Mouse (Mus musculus): ENCODE results near the gene Tmem156. TPM values are rescaled to one million over a fixed set of nuclear protein-coding genes. Genes with fewer than 3 reads are reported as not detected.
"Not testable (repeated sequence)": the region's sequence is repeated elsewhere in the genome, so short reads cannot be mapped to it uniquely, and the experiment has no call there.

The Tmem156 gene
- polyA plus RNA-seq, 1 experiment from 2014 or later = not detected

DNA sequence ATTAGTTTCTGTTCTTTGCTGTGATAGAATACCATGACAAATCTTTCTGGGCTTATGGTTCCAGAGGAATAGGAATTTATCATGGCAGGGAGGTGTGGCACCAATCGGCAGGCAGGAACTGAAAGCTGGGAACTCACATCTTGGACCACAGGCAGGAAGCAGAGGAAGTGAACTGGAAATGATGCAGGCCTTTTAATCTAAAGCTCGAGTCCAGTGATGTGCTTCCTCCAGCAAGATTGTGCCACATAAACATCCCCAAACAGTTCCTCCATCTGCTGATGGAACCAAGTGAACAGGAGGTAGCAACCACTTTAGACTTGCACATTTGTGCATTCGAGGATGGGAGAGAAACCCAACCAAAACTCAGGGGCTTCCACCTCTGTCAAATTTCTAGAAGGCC lies 28.0 kb upstream of the Tmem156 start:
- Histone ChIP-seq H3K27me3 (ENCODE audit: control insufficient read depth, insufficient read depth, low read length) (no peaks in the 10 kb centered on the region), H3K4me1 (ENCODE audit: control insufficient read depth, insufficient read depth, low read length) (no peaks in the 10 kb centered on the region), H3K9ac (replicated peaks; ENCODE audit: low read depth, low read length) (no peak overlapping the region), H3K36me3 (ENCODE audit: control insufficient read depth, insufficient read depth, low read length) (no peaks in the 10 kb centered on the region), H3K4me2 (ENCODE audit: low read depth, low read length) (no peak overlapping the region), H3K27ac (ENCODE audit: low read depth, low read length) (no peak overlapping the region), H3K9me3 (ENCODE audit: control insufficient read depth, low read length) (no peaks in the 10 kb centered on the region), H3K4me3 (ENCODE audit: low read depth, low read length) (no peak overlapping the region)
- 76% methylated on average over 3 of the region's 3 CpGs for WGBS
- no peak for ATAC-seq (ENCODE audit: low read depth)

DNA sequence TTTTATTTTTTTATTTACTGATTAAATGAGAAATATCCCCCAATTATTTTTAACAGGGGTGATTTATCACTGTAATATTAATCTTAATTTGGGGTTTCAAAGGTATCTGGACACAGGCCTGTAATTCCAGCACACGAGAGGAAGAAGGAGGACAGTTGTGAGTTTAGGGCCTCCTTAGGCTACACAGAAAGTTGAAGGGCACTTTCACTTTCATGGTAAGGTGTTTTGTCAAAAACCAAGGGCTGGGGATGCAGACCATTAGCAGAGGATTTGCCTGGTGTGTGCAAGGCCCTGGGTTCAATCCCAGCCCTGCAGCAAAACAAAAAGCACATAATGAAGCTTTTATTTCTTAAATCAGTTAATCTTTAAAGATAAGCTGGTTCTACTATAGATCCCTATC lies 27.6 kb upstream of the Tmem156 start:
- Histone ChIP-seq H3K4me3 (ENCODE audit: low read depth, low read length) (no peak overlapping the region), H3K9me3 (ENCODE audit: control insufficient read depth, low read length) (no peaks in the 10 kb centered on the region), H3K36me3 (ENCODE audit: control insufficient read depth, insufficient read depth, low read length) (no peaks in the 10 kb centered on the region), H3K9ac (replicated peaks; ENCODE audit: low read depth, low read length) (no peak overlapping the region), H3K4me2 (ENCODE audit: low read depth, low read length) (no peak overlapping the region), H3K4me1 (ENCODE audit: control insufficient read depth, insufficient read depth, low read length) (no peaks in the 10 kb centered on the region), H3K27ac (ENCODE audit: low read depth, low read length) (no peak overlapping the region), H3K27me3 (ENCODE audit: control insufficient read depth, insufficient read depth, low read length) (no peaks in the 10 kb centered on the region)
- 83% methylated on average over 1 of the region's 1 CpGs for WGBS
- ATAC-seq (ENCODE audit: low read depth) = no peak

DNA sequence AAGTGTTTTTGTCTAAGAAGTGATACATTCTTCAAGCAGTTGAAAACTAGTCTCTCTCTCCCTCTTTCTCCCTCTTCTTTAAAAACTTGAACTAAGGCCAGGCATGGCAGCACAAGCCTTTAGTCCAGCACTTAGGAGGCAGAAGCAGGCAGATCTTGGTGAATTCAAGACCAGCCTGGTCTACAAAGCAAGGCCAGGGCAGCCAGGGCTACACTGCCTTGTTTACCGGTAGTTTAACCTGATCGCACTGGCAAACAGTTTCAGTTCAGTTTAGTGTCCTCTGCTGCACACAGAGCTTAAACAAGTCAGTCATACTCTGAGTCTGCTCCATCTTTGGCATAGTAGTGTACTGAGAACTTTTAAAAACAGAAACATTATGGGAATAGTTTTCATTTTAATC lies 24.9 kb upstream of the Tmem156 start:
- Histone ChIP-seq H3K9me3 (ENCODE audit: control insufficient read depth, low read length) (no peaks in the 10 kb centered on the region), H3K9ac (replicated peaks; ENCODE audit: low read depth, low read length) (no peak overlapping the region), H3K4me3 (ENCODE audit: low read depth, low read length) (no peak overlapping the region), H3K4me1 (ENCODE audit: control insufficient read depth, insufficient read depth, low read length) (no peaks in the 10 kb centered on the region), H3K27ac (ENCODE audit: low read depth, low read length) (no peak overlapping the region), H3K36me3 (ENCODE audit: control insufficient read depth, insufficient read depth, low read length) (no peaks in the 10 kb centered on the region), H3K4me2 (ENCODE audit: low read depth, low read length) (no peak overlapping the region), H3K27me3 (ENCODE audit: control insufficient read depth, insufficient read depth, low read length) (no peaks in the 10 kb centered on the region)
- 95% methylated on average over 2 of the region's 2 CpGs for whole genome bisulfite sequencing
- no peak for ATAC-seq (ENCODE audit: low read depth)

DNA sequence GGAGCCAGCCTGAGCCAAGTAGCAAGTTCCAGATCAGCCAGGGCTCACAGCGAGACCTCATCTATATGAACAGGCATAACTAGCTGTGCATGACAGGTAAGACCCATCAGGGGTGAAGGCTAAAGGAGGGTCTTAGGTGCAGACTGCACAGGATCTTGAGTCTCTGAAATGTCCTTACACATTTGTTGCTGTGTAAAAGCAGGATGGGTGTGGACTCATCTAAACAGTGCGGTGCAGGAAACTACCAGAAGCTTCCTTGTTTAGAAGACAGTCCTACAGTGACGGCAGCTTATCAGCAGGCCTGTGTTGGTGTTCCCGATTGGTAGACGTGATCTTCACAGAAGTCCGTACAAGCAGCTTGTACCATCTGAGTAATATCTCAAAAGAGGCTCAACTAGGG lies 21.4 kb upstream of the Tmem156 start:
- H3K4me3 ChIP-seq (ENCODE audit: low read depth, low read length) = no peak overlapping the region
- no peaks in the 10 kb centered on the region for H3K9me3 ChIP-seq (ENCODE audit: control insufficient read depth, low read length)
- WGBS = 94% methylated on average over 6 of the region's 6 CpGs
- H3K36me3 ChIP-seq (ENCODE audit: control insufficient read depth, insufficient read depth, low read length) = no peaks in the 10 kb centered on the region
- H3K27ac ChIP-seq (ENCODE audit: low read depth, low read length) = no peak overlapping the region
- no peak for ATAC-seq (ENCODE audit: low read depth)
- no peak overlapping the region for H3K9ac ChIP-seq (replicated peaks; ENCODE audit: low read depth, low read length)
- H3K4me1 ChIP-seq (ENCODE audit: control insufficient read depth, insufficient read depth, low read length) = no peaks in the 10 kb centered on the region
- no peaks in the 10 kb centered on the region for H3K27me3 ChIP-seq (ENCODE audit: control insufficient read depth, insufficient read depth, low read length)
- H3K4me2 ChIP-seq (ENCODE audit: low read depth, low read length) = no peak overlapping the region

DNA sequence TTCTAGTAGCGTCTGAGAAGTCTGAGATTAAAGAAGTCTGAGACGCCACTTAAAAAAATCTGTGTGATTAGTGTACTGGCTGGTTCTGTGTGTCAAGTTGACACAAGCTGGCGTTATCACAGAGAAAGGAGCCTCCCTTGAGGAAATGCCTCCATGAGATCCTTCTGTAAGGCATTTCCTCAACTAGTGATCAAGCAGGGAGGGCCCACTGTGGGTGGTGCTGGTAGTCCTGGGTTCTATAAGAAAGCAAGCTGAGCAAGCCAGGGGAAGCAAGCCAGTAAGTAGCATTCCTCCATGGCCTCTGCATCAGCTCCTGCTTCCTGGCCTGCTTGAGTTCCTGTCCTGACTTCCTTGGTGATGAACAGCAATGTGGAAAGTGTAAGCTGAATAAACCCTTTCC lies 20.3 kb upstream of the Tmem156 start:
- not testable (repeated sequence) for H3K4me3 ChIP-seq (ENCODE audit: low read depth, low read length); H3K4me2 ChIP-seq (ENCODE audit: low read depth, low read length); H3K4me1 ChIP-seq (ENCODE audit: control insufficient read depth, insufficient read depth, low read length); H3K9me3 ChIP-seq (ENCODE audit: control insufficient read depth, low read length); H3K36me3 ChIP-seq (ENCODE audit: control insufficient read depth, insufficient read depth, low read length); ATAC-seq (ENCODE audit: low read depth); H3K27me3 ChIP-seq (ENCODE audit: control insufficient read depth, insufficient read depth, low read length); H3K27ac ChIP-seq (ENCODE audit: low read depth, low read length); H3K9ac ChIP-seq (replicated peaks; ENCODE audit: low read depth, low read length)
- 79% methylated on average over 3 of the region's 3 CpGs for WGBS

DNA sequence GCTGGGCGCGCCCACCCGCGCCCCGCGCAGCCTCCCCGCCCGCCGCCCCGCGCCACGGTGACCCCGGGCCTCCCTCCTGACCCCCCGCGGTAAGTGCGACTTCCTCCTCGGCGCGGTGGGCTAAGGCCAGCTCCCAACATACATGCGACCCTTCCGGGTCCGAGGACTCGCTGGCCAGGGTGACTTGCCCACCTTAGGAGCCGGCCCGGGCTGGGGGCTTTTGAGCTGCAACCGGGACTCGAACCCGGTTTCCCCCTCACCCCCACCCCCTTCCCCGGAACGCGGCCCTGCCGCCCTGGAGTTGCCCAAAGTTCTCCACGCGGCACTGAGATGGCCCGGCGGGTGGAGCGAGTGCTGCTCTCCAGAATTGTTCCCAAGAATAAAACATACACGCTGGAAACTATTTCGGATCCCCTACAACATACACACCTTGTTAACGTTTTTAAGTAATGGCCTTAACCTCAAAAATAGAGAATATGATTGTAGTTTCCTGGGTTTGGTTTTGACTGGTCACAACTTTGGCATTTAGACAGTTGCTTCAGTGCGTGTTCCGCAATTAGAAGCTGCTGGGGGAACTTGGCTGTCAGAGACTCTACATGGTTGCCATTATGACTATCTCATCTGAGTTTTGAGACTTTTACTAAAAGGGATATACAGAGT lies 16.0 kb upstream of the Tmem156 start:
- H3K4me3 ChIP-seq (ENCODE audit: low read depth, low read length) = peak overlapping the region; percentile 81
- ATAC-seq (ENCODE audit: low read depth) = peak; percentile 73; the same call in 1 of the 2 replicates
- 5% methylated on average over 22 of the region's 42 CpGs for WGBS
- peak overlapping the region; percentile 29; the same call in 1 of the 2 replicates for H3K27ac ChIP-seq (ENCODE audit: low read depth, low read length)
- no peaks in the 10 kb centered on the region; the same call in 1 of the 2 replicates for H3K4me1 ChIP-seq (ENCODE audit: control insufficient read depth, insufficient read depth, low read length)
- peak overlapping the region; percentile 80 for H3K9ac ChIP-seq (replicated peaks; ENCODE audit: low read depth, low read length)
- H3K4me2 ChIP-seq (ENCODE audit: low read depth, low read length) = peak overlapping the region; percentile 86
- H3K36me3 ChIP-seq (ENCODE audit: control insufficient read depth, insufficient read depth, low read length) = no peaks in the 10 kb centered on the region
- no peaks in the 10 kb centered on the region for H3K9me3 ChIP-seq (ENCODE audit: control insufficient read depth, low read length)
- no peaks in the 10 kb centered on the region for H3K27me3 ChIP-seq (ENCODE audit: control insufficient read depth, insufficient read depth, low read length)

DNA sequence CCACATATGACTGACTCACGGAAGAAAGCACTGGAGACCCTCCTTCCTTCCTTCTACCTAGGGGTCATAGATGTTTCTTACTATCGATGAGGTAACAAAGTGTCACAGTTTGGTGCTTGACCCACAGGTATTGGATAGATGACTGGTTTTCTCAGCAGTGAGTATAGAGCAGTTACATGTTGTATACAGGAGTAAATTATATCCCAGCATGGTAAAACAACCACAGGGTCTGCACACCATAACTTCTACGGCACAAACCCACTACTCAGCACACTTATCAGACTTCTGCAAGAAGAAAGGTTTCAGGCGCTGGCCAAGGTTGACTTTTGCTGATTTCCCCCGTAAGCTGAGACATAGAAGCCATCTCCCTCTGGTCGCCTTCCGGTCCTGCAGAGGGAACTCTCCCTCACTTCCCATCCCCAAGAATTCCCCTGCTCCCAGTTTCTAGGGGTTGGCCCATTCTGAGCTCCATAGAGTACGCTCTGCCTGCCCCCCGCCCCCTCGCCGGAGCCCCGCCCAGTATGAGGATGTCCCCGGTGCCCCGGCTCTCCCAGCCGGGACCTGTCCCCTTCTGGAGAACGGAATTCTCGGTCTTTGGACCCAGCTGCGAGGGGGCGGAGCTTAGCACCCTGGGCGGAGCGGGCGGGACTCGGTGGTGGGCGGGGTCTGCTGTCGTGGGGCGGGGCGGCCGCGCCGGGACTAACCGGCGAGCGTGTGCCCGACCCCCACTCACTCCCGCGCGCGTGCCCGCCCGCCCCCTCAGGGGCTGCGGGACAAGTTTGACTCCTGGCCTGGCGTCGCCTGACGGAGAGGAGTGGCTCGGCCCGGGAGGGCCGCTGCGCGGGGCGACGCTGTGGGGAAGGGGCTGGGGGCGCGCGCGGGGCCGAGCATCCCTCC lies 15.2 kb upstream of the Tmem156 start, which contains the start of gene Klhl5:
Gene Klhl5, plus strand, starts transcription at position 664 of the 897 bp plus-strand sequence.
- H3K27ac ChIP-seq (ENCODE audit: low read depth, low read length) = peak within 1 kb of the TSS; percentile 29; the same call in 1 of the 2 replicates
- peak within 1 kb of the TSS; percentile 80 for H3K9ac ChIP-seq (replicated peaks; ENCODE audit: low read depth, low read length)
- peak within 1 kb of the TSS; percentile 86 for H3K4me2 ChIP-seq (ENCODE audit: low read depth, low read length)
- WGBS = 5% methylated on average over 50 of the region's 56 CpGs
- no peaks in the 10 kb centered on the region for H3K9me3 ChIP-seq (ENCODE audit: control insufficient read depth, low read length)
- H3K27me3 ChIP-seq (ENCODE audit: control insufficient read depth, insufficient read depth, low read length) = no peaks in the 10 kb centered on the region
- H3K36me3 ChIP-seq (ENCODE audit: control insufficient read depth, insufficient read depth, low read length) = no peaks in the 10 kb centered on the region
- H3K4me3 ChIP-seq (ENCODE audit: low read depth, low read length) = peak within 1 kb of the TSS; percentile 81
- H3K4me1 ChIP-seq (ENCODE audit: control insufficient read depth, insufficient read depth, low read length) = no peaks in the 10 kb centered on the region; the same call in 1 of the 2 replicates
- peak; percentile 91 for ATAC-seq (ENCODE audit: low read depth)

DNA sequence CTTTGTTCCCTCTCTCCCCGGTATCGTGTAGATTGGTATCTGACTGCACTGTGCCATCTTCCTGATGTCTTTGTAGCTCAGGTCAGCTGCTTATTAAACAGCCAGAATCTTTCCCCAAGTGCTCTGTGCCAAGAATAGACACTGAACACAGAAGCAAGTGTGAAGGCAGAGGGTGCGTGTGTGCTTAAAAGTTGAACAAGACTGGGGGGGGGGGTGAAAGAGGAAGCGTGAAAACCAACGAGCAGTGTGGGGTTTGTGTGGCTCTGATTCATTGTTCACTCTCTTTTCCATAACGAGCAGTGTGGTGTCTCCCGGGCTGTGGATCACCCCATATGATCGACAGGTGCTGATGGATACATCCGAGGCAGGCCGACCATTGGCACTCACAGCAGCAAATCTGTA lies 10.7 kb upstream of the Tmem156 start:
- Histone ChIP-seq H3K4me3 (ENCODE audit: low read depth, low read length) (no peak overlapping the region), H3K27ac (ENCODE audit: low read depth, low read length) (no peak overlapping the region), H3K9me3 (ENCODE audit: control insufficient read depth, low read length) (no peaks in the 10 kb centered on the region), H3K9ac (replicated peaks; ENCODE audit: low read depth, low read length) (no peak overlapping the region), H3K4me2 (ENCODE audit: low read depth, low read length) (no peak overlapping the region), H3K4me1 (ENCODE audit: control insufficient read depth, insufficient read depth, low read length) (no peaks in the 10 kb centered on the region), H3K36me3 (ENCODE audit: control insufficient read depth, insufficient read depth, low read length) (no peaks in the 10 kb centered on the region), H3K27me3 (ENCODE audit: control insufficient read depth, insufficient read depth, low read length) (no peaks in the 10 kb centered on the region)
- ATAC-seq (ENCODE audit: low read depth) = no peak
- 74% methylated on average over 10 of the region's 10 CpGs for WGBS

DNA sequence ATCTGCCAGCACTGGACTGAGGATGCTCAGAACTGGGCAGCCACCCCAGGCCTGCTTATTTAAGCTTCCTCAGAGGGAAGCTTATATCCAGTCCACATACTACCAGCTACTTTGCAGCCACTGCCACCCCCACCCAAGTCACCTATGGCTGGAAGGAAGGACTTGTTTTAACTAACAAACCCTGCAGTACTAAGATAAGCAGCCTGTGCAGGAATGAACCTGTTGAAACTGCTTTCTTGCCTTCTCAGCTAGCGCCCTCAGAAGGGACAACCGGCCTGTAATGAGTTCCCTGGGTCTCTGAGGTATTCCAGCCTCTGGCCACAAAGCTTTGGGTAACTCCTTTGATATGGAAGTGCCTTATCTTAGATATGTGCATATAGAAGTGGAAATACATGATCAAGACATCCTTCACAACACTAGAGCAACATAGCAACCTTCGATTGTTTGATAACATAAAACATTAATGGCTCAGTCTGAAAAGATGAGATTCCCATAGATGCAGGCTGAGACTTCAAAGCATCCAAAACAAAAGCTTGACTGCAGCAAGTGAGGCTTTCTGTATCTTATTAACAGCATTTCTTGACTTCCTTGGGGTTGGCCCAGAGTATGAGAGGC lies 10.2 kb upstream of the Tmem156 start:
- ATAC-seq (ENCODE audit: low read depth) = no peak
- 82% methylated on average over 3 of the region's 3 CpGs for WGBS
- H3K27ac ChIP-seq (ENCODE audit: low read depth, low read length) = no peak overlapping the region

More for the DNA sequence above, 10.2 kb upstream of the Tmem156 start:
- H3K4me2 ChIP-seq (ENCODE audit: low read depth, low read length) = no peak overlapping the region
- no peaks in the 10 kb centered on the region for H3K36me3 ChIP-seq (ENCODE audit: control insufficient read depth, insufficient read depth, low read length)
- H3K4me3 ChIP-seq (ENCODE audit: low read depth, low read length) = no peak overlapping the region
- no peak overlapping the region for H3K9ac ChIP-seq (replicated peaks; ENCODE audit: low read depth, low read length)
- no peaks in the 10 kb centered on the region for H3K27me3 ChIP-seq (ENCODE audit: control insufficient read depth, insufficient read depth, low read length)
- H3K9me3 ChIP-seq (ENCODE audit: control insufficient read depth, low read length) = no peaks in the 10 kb centered on the region
- no peaks in the 10 kb centered on the region for H3K4me1 ChIP-seq (ENCODE audit: control insufficient read depth, insufficient read depth, low read length)
